Mouse (Mus musculus) erythroid progenitor cell, adult 5-6 weeks (primary cell): ENCODE results near the gene Ucn2. TPM values are rescaled to one million over a fixed set of nuclear protein-coding genes. Genes with fewer than 3 reads are reported as not detected.
A peak's percentile ranks its signal among the peaks of the same experiment; 100 is the strongest.

ENCODE experiments used
- ATAC-seq: replicated peaks from 2 replicates; pipeline ENCODE4 v1.8.0; 2016; ENCODE audit warnings: moderate number of reproducible peaks, mild to moderate bottlenecking, moderate TSS enrichment, inconsistent platforms; ENCODE audit not compliant: poor library complexity, low FRiP score, severe bottlenecking
- total RNA-seq, 2 experiments: library from RNA; stranded (forward) in 1 of 2; stranded (reverse) in 1 of 2; fragments of 150-400 nt in 1 of 2; fragments of 186-747, 209-891 nt in 1 of 2; gene quantifications; 2 replicates each; pipeline versions ENCODE4 v1.2.3 to v1.2.4; 2015 to 2017; ENCODE audit warnings: low replicate concordance in 2 of 2

Ucn2 gene
- total RNA-seq, 2 experiments from 2014 or later, result not detected

- peak; percentile 90 for ATAC-seq
Measured at GRCm38 (mm10) chr9:108991428-108992084, 5.7 kb downstream of the Ucn2 start, which contains the start of gene Pfkfb4. Gene Pfkfb4, plus strand, starts transcription at chr9:108991778.

DNA sequence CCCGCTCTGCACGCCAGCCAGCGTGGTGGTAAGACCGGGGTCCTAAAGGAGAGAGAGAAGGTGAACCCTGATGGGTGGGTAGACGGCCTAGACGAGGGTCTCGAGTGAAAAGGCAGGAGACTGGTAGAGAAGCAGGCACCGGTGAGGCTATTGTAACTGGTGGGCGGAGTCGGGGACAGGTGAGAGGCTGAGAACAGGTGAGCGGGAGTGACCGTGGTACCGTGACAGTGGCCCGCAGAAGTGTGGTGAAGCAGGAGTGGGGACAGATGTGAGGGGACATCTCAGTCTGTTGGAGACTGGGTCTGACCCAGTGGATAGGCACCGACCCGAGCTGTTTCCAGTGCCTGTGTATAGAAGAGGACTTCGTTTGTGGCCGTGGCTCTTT, 6.3 kb downstream of the Ucn2 start:
- ATAC-seq, result peak; percentile 6; the same call in 1 of the 2 replicates

DNA sequence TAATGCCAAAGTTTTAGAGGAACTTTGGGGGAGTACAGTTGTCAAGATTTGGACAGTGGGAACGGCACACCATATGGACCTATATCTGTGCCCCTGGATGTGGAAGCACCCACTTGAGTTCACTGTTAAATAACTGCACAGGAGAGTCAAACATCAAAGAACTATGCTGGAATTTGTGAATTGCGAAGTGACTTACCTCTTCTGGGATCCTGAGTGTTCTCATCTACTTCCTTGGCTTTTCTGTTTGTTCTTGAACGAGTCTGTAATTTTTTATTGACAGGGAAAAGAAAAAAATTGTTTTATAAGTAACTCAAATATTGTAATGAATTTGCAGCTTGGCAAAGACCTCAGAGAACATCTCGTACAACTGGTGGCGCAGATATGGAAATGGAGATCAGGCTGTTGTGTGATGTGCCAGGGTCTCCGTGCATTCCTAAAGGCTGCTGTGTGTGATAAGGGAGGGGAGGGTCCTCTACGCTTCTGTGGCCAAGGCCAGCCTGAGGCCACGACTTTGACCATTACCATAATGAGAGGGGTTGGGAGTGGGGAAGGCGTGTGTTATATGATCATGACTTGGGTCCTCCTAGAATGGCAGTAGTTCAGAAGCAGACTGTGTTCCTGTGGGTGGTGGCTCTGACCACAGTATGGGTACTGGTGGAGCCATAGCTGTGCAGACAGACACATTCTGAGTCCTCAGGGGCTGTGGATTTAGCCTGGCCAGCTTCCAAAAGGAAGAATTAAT, 7.0 kb downstream of the Ucn2 start:
- no peak for ATAC-seq

DNA sequence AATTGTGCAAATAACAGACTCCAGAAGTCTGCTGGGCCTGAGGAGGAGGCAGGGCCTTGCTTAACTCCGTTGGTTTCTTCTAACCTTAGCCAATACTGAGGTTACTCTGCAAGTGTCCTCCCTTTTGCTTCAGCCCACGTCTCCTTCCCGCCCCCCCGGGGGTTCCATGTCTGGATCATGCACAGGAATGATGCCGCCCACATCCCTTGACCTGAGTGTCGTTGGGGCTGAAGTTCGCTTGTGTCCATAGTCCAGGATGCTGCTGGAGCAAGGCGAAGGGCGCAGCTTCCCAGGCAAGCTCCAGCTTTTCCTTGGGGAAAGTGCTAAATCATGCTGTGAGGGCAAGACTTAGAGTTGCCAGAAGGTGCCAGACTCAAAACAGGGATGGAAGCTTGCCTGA, 10.6 kb downstream of the Ucn2 start:
- ATAC-seq, result no peak

GRCm38 (mm10) chr9:108998287-108999166, 12.7 kb downstream of the Ucn2 start:
- ATAC-seq, result no peak

DNA sequence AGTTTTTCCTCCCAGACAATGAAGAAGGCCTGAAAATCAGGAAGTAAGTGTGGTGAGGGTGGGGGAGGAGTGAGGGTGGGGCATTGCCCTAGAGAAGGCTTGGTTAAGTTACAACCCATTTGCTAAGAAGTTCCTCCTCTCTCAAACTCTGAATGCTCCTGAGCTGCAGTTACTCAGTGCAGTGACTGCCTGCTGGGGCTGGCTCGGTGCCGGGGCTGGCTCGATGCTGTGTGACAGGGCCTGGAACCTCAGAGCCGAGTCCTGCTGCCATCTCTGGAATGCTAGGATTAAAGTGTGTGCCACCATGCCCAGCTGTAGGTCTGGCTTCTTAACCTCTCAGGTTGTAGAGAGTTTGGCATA, 13.3 kb downstream of the Ucn2 start:
- no peak for ATAC-seq

GRCm38 (mm10) chr9:109000726-109001125, 14.9 kb downstream of the Ucn2 start:
- ATAC-seq, result peak; percentile 78

DNA sequence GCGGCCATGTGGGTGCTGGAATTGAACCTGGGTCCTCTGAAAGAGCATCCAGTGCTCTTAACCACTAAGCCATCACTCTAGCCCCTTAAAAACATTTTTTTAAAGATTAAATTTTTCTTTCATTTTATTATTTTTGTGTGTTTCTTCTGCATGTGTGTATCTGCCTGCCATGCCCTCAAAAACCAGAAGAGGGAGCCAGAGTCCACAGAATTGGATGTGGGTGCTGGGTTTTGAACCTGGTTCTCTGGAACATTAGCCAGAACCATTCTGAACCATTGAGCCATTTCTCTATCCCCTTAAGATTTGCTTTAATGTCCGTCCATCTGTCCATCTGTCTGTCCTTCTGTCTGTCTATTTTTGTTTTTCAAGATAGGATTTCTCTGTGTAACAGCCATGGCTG, 17.4 kb downstream of the Ucn2 start:
- ATAC-seq, result no peak

GRCm38 (mm10) chr9:109007025-109007780, 21.4 kb downstream of the Ucn2 start:
- ATAC-seq, result no peak

DNA sequence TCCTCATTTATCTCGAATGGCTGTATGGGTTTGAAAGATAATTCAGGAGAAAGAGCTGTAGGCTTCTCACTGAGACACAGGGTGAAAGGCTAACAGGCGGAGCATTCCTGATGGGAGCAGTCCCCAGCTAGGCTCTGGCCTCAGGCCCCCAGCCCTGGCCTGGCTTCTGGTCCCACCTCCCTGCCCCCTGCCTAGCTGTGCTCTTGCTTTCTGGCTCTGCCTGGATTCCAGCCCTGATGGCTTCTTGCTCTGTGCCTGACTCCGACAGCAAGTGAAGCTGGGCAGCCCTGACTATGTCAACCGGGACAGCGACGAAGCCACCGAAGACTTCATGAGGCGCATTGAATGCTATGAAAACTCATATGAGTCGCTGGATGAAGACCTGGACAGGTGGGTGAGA, 22.3 kb downstream of the Ucn2 start:
- no peak for ATAC-seq

GRCm38 (mm10) chr9:109008994-109009635, 23.3 kb downstream of the Ucn2 start:
- no peak for ATAC-seq

DNA sequence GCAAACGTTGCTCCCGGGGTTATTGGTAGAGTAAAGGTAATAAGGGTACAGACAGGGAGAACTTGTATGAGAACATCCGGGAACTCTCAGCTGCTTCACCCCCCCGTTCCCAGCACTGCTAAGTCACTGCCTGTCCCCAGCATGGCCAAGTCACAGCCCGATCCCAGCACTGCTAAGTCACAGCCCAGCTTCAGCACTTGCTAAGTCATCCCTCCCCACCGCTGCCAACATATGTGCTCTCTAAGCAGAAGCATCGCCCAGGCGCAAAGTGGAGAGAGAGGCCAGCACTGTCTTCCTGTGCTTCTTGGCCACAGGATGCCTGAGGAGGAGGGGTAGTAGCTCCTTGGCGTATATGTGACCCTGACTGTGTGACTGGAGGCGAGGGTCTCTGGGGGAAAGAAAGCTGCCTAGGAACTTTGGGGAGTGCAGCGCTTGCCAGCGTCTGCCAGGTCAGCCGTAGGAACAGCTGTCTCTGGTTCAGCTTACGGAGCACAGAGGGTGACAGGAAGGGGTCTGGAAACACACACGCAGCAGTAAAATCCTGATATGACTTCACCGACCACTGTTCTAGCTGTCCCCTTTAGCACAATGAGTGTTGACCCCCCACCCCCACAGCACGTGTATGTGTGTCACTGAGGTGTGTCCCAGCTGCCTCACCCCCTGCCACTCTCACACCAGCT, 24.0 kb downstream of the Ucn2 start:
- peak; percentile 63 for ATAC-seq

GRCm38 (mm10) chr9:109010316-109010690, 24.5 kb downstream of the Ucn2 start:
- ATAC-seq, result no peak

- ATAC-seq, result no peak; the same call in 1 of the 2 replicates
Measured at GRCm38 (mm10) chr9:109015397-109015796, 29.6 kb downstream of the Ucn2 start.

DNA sequence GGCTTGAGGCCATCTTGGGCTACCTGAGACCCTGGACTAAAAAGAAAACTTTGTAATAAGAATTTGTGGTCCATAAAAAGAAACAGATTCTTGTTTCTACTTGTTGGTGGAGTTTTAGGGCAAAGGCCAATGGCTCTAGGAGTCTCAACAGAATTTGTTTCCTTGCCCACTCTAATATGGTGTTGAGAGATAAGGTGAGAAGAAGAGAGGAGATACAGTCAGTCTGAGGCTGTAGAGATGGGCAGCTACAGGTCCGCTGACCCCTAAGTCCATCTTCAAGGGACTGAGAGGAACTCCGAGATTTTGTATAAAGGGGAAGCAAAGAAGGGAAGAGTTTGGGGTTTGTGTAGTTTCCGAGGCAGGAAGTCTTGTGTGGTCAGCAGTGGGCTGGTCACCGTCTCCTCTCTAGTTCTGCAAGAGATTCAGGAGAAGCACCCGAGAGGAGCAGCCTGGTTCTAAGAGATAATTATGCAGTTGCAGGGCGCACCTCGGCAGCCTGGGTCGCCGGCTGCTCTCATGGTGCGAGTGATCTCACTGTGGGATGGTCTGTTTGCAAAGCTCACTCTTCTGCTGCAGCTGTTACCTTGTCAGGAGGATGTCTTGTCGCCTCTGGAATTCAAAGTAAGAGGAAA, 31.3 kb downstream of the Ucn2 start:
- ATAC-seq, result peak; percentile 82

- ATAC-seq, result no peak
Measured at GRCm38 (mm10) chr9:109021428-109021827, 35.6 kb downstream of the Ucn2 start.

DNA sequence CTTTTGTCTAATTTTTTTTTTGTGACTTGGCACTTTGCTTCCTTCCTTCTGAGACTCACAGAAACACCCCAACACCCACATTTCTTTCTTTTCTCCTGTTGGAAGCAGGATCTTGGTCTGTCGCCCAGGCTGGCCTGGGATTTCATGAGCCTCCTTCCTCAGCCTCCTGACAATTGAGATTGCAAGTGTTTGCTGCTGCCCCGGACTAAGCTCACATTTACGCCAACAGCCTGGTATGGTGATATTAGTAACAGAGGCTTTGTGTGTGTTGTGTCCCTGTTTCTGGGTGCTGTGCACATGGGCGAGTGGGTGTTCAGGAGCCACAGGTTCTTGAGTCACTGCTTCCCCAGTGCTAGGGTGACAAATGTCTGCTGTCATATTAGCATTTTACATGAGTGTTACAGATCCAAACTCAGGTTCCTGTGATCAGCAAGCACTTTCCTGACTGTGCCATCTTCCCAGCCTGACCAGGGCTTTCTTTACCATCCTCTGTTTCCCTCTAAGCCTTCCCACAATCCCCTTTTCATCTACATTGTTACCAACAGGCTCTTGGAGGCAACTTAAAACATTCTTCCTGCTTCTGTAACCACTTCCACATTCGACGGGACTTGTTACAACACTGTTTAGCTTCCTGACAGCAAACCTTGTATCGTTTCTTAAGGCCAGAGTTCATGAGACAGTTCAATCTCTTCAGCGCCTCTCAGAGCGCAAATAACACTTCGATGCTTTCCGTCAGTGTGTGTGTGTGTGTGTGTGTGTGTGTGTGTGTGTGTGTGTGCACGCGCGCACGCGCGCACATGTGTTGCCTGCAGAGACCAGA, 37.3 kb downstream of the Ucn2 start:
- ATAC-seq, result no peak

- ATAC-seq, result no peak
Measured at GRCm38 (mm10) chr9:109027521-109027920, 41.7 kb downstream of the Ucn2 start.
